Mouse (Mus musculus): ENCODE data around the gene E2f1. TPM values are rescaled to one million over a fixed set of nuclear protein-coding genes. Genes with fewer than 3 reads are reported as not detected.
A peak's percentile ranks its signal among the peaks of the same experiment; 100 is the strongest.

E2f1 gene
- total RNA-seq, 2 experiments from 2014 or later, result 6.3 to 8.7 TPM

DNA sequence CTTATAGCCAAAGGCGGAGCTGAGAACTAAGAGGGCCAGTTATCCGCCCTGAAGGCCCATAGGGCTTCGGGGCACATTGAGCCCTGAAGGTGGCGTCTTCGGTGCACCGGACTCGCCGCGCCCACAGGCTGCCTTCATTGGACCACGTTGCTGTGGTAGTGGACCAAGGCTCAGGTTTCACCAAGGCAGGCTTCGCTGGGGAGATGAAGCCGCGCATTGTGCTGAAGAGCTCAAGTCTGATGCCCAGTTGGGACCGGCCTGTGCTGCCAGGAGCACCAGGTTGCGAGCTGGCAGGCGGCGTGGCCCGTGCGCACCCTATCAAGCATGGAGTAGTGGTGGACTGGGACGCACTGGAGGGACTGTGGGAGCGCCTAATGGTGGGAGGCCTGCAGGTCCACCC, 17.8 kb downstream of the E2f1 start:
- no peak for DNase-seq

DNA sequence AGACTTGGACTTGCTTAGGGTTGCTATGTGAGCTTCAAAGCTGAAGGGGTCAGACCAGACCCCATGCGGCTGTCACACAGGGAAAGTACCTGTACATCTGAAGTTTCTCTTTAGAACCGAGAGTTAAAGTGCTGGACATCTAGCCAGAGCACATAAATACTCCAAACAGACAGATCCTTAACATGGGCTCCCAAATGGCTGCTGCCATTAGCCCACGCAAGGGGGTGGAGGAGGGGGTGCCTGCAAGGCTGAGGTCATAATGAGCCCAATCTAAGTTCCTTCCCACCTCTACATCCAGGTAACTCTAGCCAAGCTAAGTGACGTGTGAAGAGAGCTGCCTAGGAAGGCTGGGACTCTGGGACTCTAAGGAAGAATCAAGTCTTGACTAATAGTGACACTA, 18.2 kb downstream of the E2f1 start, which contains the start of gene Actl10:
Gene Actl10 (plus strand): TSS at position 301 of the 400 bp plus-strand sequence.
- no peak for DNase-seq

DNA sequence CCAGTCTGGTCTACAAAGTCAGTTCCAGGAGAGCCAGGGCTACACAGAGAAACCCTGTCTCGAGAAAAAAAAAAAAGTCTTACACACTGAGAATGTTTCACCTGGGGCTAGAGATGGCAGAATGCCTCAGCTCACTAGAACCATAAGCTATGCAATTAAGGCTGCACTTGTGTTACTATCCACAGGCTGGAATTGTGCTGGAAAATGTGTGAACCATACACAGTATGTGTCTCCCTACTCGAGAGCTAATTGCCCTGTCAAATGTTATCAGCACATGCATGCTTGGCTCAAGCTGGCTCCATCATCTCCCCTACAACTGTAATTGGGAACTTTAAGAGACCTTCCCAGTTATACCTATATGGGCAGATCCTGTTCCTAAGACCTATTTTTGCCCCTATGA, 18.8 kb downstream of the E2f1 start:
- DNase-seq, result no peak

DNA sequence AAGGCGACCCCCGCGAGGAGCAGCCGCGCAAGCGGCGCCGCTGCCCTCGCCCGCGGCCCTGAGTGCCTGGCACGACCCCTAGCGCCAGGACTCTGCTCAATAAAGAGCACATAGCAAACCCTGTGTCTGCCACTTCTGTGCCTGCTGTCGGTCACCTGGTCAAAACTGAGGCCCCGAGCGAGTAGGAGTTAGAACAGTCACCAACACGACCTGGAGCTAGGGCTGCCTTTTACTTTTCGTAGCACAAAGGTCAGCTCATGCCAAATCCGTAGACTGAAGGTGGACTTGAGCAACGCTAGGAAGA, 19.9 kb downstream of the E2f1 start:
- no peak for DNase-seq

DNA sequence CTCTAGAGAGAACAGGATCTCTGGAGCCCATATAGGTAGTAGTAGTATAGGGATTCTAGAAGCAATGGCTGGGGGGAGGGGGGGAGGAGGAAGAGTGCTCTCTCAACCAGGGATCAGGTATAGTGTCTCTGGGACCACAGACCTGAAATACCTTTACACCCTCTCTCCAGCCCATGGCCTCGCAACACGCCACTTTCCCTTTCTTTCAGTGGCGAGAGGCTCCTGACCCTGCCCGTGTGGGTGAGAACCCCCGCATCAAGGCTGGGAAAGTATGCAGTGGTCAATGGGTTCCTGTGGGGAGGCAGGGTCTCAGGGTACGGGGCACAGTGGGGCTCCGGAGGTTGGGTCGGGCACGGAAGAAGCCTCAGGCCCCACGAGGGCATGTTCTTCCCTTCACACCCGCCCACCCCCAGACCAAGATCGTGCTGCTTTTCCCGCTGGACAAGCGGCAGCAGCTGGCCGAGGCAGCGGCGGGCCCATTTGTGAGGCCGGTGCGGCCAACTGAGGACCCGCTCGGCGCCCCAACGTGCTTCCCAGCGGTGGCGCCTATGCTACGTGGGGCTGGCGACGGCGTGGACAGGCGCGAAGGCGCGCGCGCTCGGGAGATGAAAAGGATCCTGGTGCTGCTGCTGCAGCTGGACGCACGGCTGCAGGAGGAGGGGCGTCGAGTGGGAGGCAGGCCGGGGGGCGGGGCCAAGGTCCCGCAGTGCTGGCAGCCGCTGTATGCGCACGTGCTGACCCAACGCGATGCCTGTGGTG, 20.4 kb downstream of the E2f1 start:
- peak; percentile 74 for DNase-seq

DNA sequence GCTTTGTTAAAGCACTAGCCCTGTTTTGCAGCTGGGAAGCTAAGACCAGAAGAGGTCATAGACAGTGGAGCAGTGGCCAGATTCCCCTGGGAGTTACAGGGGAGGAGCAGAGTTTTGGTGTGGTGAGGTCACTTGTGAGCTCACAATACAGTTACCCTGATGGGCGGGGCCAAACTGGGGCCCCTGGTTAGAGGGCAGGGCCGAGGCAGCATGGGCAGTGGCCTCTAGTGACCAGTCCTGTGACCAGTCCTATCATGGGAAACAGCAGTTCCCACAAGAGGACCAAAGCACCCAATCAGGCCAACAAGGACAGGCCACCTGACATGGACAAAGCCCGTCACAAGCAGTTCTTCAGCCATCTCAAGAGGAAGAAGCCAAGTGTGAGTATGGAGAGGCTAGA, 21.0 kb downstream of the E2f1 start:
- no peak for DNase-seq

DNA sequence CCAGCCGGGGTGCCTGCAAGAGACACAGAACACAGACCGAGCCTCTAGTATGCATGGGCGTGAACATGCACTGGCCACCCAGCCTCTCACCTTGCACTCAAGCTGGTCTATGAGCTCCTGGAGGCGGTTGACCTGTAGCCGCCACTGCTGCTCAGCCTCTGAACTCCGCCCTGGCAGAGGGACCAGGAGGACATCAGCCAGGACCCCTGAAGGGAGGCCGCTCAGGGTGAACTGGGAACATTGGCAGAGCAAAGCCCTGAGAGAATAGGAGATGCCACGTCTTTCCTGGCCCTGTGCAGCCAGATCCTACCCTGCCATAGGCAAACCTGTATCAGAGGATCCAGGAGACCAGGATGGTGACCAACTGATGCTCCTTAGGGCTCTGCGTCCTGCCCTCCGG, 23.0 kb downstream of the E2f1 start, which contains the start of gene 1700003F12Rik:
Gene 1700003F12Rik (plus strand): TSS at position 375 of the 400 bp plus-strand sequence.
- DNase-seq, result no peak

DNA sequence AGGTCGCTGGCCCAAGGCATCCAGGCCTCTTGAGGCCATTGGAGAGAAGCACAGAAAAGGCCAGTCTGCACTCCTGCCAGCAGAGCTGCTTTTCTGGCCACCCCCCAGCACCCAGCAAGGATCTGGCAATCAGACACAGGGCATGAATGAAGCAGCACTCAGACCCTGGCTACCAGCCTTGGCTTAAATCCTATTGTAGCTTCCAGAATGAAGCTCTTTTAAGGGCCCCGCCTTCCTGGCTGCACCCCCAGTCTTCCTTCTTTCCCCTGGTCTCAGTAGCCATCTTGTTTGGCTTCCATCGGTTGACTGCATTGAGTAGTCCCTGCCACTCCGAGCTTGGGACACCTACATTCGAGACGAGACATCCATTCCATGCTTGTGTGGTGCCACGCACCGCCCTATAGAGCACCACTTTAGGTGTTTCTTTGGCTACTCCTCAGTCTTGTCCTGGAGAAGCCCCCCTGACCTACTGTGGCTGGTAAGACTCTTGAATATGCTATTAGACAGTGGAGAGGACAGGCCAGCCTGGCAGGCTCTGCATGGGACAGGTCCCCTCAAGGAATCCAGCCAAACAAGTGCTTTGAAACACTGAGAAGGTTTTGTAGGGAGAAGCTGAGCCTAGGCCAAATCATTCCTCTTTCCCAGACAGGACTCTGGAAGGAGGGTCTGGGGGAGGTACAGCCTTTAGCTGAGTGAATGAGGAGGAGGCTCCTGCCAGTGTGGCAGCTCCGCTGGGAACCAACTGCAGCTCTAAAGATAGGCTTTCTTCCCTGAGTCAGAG, 25.9 kb downstream of the E2f1 start:
- peak; percentile 68 for DNase-seq

DNA sequence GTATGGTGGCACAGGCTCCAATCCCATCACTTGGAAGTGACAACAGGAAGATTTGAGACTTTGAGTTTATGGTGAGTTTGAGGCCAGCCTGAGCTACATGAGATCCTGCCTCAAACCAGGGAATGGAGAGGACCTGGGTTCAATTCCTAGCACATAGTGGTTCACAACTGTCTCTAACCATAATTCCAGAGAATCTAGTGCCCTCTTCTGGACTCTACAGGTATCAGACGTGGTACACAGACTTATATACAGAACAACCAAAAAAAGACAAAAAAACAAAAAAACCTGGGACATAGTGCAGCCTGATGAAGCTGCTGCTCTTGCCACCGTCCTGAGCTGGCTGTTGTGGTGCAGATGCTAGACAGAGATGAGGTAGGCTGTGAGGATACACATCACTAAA, 28.1 kb downstream of the E2f1 start:
- no peak for DNase-seq

DNA sequence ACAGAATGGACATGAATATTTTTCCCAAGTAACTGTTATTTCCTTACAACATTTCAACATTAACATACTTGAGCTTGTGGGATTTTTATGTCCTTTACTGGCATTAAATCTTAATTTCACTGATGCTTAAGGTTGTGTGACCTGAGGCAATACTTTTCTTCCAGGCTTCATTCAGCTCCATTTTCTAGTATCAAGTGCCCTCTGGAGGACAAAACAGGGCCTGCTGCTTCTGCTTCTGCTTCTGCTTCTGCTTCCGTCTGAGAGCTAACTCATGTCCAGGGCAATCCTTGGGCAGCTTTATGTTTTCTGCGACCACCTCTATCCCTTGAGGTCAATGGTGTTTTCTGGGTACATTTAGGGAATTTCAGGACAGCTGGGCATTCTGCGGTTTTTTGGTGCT, 30.0 kb downstream of the E2f1 start:
- no peak for DNase-seq

DNA sequence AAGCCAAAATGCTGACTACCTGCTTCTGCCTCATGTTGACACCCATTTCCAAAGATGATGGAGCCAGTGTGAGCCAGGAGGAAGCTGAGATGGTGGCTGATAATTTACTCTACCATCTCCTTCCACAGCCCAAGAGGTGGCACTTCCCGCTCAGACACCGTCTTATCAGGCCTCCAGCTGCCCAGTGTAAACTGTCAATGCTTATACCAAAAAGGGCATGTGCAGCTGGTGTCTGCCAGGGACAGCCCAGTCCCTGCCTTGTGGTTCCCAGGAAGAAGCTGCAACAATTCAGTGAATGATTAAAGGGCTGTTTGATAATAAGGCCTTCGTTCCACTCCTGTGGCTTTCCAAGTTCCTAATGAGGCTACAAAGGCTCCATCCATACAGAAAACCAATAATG, 31.0 kb downstream of the E2f1 start:
- no peak for DNase-seq

DNA sequence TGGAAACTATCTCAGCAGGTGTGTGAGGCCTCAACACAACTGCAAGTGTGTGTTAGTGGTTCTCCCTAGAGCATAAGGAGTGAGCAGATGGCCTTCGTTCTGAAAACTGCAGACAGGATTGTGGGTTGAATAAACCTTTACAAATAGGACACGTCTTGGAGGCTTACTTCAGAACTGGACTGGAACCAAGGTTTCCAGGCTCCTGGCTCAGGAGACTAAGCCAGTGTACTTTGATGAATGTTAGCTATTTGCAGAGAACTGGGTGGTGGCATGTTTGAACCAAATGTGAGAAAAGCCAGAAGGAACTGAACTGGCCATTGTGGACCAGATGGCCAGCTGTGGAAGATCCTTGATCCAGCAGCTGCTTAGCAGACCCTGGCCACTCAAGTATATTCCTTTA, 31.4 kb downstream of the E2f1 start:
- no peak for DNase-seq

DNA sequence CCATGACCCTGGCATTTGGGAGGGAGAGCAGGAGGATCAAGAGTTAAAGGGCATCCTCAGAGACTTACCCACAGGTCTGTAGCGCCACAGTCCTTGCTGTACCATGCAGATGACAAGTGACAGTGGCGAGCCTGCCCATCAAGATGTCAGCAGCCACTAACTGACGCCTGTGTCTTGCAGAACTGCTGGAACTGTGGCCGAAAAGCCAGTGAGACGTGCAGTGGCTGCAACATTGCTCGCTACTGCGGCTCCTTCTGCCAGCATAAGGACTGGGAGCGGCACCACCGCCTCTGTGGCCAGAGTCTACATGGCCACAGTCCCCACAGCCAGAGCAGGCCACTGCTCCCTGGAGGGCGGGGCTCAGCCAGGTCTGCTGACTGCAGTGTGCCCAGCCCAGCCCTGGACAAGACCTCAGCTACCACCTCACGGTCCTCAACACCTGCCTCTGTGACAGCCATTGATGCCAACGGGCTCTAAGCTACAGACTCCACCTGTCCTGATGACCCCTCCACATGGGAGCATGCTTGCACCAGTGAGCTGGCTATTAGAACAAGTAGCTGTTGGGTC, 34.9 kb downstream of the E2f1 start:
- no peak for DNase-seq

DNA sequence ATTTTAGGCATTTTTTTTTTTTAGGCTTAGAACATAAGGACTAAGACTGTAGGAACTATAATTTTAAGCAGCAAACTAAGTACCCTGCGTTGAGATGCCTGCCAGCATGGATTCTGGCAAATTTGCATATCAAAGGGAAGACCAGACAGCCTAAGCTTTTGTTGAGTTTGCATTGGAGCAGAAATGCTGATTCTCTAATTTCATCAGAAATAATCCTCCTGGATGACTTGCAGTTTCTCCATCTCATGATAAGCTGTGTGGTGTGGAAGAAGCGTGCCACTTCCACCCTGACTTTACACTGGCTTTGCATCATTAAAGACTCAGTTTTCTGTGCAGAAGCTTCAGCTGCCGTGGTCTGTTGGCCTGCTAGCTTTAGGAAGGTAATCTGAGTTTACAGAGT, 36.8 kb downstream of the E2f1 start:
- DNase-seq, result no peak

DNA sequence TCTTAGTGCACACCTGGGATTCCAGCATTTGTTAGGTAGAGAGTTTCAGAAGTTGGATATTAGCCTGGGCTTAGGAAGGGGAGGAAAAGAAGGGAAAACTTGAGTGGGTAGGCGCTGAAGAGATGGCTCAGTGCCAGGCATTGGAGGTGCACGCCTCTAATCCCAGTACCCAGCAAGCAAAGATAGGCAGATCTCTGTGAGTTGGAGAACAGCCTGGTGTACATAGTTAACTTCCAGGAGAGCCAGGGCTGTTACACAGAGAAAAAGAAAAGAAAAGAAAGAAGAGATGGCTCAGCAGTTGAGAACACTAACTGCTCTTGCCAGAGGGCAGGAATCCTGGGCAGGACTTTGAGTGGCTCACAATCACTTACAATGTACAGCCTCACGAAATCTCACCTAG, 43.2 kb downstream of the E2f1 start:
- no peak for DNase-seq

DNA sequence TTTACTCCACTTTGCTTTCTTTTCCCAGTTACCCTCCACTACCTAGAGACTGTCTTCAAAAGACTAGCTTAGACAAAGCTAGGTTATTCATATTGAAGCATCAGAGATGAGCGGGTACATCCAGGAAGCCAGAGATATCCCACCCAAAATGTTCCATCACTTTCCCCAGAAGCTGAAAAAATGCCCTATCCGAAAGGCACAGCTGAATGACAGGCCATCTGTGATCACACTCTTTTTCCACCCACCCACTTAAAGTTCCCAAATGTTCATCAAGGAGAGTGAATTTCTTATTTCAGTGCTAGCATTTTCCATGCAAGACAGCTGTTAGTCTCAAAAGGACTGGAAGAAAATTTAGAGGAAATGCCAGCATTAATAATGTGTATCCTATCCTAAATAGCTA, 44.4 kb downstream of the E2f1 start:
- no peak for DNase-seq

DNA sequence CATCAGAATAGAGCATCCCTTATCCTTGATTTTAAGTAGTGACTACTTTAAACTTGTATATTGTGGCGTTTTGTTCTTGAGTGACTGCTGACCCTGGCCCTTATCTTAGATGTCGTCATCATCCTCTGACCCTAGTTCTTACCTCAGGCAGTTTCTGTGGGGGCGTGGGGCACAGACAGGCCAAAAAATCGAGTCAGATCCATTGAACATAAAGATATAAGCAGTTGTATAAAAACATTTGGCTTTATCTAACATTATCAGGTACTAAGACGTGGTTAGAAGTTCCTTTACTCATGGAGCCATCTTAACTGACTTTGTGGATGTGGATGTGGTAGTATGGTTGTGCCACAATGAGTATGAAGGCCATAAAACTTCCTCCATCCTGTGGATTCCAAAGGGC, 47.4 kb downstream of the E2f1 start:
- no peak for DNase-seq

DNA sequence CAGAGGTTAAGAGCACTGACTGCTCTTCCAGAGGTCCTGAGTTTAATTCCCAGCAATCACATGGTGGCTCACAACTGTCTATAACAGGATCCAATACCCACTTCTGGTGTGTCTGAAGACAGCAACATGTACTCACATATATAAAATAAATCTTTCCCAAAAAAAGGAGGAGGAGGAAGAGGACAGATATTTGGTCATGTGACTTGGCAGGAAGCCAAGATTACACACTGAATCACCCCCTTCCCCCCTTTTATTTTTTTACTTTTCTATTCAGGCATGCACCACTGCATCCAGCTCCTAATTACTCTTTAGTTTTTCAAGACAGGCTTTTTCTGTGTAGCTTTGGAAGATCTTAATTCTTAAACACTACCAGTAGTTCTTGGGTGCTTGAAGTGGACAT, 48.2 kb downstream of the E2f1 start:
- no peak for DNase-seq

DNA sequence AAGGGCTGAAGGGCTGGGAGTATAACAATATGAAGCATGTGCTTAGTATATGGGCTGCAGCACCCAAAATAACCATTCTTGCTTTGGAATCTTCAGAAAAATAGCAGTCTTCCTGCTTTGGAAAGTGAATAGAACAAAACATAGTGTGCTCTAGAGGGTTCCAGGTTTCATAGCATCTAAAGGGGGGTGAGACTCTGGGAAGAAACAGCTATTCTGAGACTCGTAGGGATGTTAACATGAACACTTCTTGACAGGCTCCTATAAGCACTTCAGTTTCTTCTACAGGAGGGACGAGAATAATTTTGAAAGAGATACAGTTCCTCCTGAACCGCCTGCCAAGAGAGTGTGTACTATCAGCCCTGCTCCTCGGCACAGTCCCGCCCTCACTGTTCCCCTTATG, 52.3 kb downstream of the E2f1 start:
- DNase-seq, result no peak

DNA sequence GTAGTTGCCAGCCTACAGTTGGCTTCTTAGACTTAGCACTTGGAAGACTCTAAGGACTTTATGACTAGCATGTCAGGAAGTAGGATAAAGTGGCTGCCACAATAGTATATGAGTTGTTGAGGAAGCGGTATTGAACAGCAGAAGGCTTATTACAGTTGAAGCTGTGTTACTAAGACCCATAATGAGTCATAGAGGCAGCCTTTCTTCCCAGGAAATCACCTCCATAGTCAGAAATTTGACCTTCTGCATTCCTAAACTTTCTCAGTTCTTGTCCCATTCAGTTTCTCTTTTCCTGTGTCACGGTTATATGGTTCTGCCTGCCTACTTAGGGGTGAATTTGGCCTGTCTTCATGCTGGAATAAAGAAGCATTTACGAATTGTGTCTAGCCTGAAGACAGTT, 52.7 kb downstream of the E2f1 start:
- no peak for DNase-seq

DNA sequence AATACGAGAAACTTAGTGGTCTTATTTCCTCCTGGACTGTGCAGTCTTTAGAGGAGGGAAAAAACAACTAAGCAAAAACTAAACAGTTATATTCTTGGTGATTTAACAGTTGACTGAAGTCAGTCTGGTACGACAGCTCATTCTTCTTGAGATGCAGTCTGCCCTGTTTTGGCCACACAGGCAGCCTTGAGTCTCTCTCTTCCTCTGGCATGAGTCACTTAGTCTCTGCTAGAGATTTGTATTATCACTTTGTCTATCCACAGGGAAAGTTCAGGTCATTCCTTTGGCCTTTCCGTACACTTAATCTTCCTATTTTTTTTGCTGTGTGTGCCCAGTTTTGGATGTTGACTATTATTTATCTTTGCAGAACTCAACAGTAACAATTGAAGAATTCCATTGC, 59.6 kb downstream of the E2f1 start:
- DNase-seq, result no peak

All from gastrocnemius, postnatal 10 days (tissue).